Mouse (Mus musculus) intestine, embryonic 14.5 days (tissue): ENCODE measurements around the gene Arl10. TPM values are rescaled to one million over a fixed set of nuclear protein-coding genes. Genes with fewer than 3 reads are reported as not detected.
A peak's percentile ranks its signal among the peaks of the same experiment; 100 is the strongest.

Source experiments
- ATAC-seq: fragments of 200-750 bp; cut with Nextera tagmentation; replicated peaks from 2 replicates; pipeline ENCODE4 v1.8.0; 2017; ENCODE audit warnings: low read depth, moderate number of reproducible peaks, moderate TSS enrichment, moderate library complexity; ENCODE audit not compliant: low FRiP score, low TSS enrichment
- DNase-seq: peaks from one replicate; pipeline ENCODE4 v3.0.0-alpha.2; 2018; ENCODE audit warnings: low spot score
- H3K27ac ChIP-seq: fragments of 300-500 bp; sonication (generic); 2 replicates; pipeline ENCODE4 v1.5.1; 2014; ENCODE audit warnings: low read depth, mild to moderate bottlenecking, control low read depth
- H3K27me3 ChIP-seq: fragments of 300-500 bp; sonication (generic); replicated peaks from 2 replicates; pipeline ENCODE4 v1.6.1; 2014; ENCODE audit warnings: low read length, control low read depth; ENCODE audit not compliant: control insufficient read depth, insufficient read depth
- H3K36me3 ChIP-seq: fragments of 300-500 bp; sonication (generic); 2 replicates; pipeline ENCODE4 v1.6.1; 2014; ENCODE audit warnings: low read length, control low read depth; ENCODE audit not compliant: control insufficient read depth, insufficient read depth
- H3K4me1 ChIP-seq: fragments of 300-500 bp; sonication (generic); replicated peaks from 2 replicates; pipeline ENCODE4 v1.6.1; 2014; ENCODE audit warnings: low read length, control low read depth, mixed read lengths; ENCODE audit not compliant: control insufficient read depth, insufficient read depth
- H3K4me2 ChIP-seq: fragments of 300-500 bp; sonication (generic); 2 replicates; pipeline ENCODE4 v1.6.1; 2014; ENCODE audit warnings: low read length
- H3K4me3 ChIP-seq: fragments of 300-500 bp; sonication (generic); 2 replicates; pipeline ENCODE4 v1.5.1; 2014; ENCODE audit warnings: low read depth, low read length, control low read depth, mixed read lengths
- H3K9ac ChIP-seq: fragments of 300-500 bp; sonication (generic); 2 replicates; pipeline ENCODE4 v1.6.1; 2014; ENCODE audit warnings: mild to moderate bottlenecking, low read length
- H3K9me3 ChIP-seq: fragments of 300-500 bp; sonication (generic); 2 replicates; pipeline ENCODE4 v1.6.1; 2016; ENCODE audit warnings: low read length, control low read depth; ENCODE audit not compliant: control insufficient read depth
- WGBS: fragments of 180-500 bp; shearing (Covaris S2); extraction: QIAGEN DNeasy Blood & Tissue Kit; methylation state at CpG from one replicate; pipeline ENCODE4 v1.1.7; 2014; 5-methylcytosine and 5-hydroxymethylcytosine counted together
- polyA plus RNA-seq: library from polyadenylated mRNA; unstranded; fragments of >200 nt; fragmentation: Nextera tagmentation; extraction: Ambion mirVana; gene quantifications from 2 replicates; pipeline ENCODE4 v1.2.1, GENCODE M21; 2014

Arl10 gene
- polyA plus RNA-seq, 1 experiment from 2014 or later = 26.4 TPM

GRCm38 (mm10) chr13:54562562-54562961 is 12.3 kb upstream of the Arl10 start:
- WGBS = 88% methylated on average over 7 of the region's 7 CpGs
- ATAC-seq = no peak
- no peak for DNase-seq
- H3K9me3 ChIP-seq = no peaks in the 10 kb centered on the region
- peaks cover 8% of the 10 kb centered on the region for H3K4me1 ChIP-seq
- no peak overlapping the region for H3K9ac ChIP-seq
- H3K4me3 ChIP-seq = no peak overlapping the region
- no peak overlapping the region for H3K27ac ChIP-seq
- H3K4me2 ChIP-seq = no peak overlapping the region
- H3K27me3 ChIP-seq = no peaks in the 10 kb centered on the region
- H3K36me3 ChIP-seq = peaks cover 58% of the 10 kb centered on the region

- H3K4me3 ChIP-seq = peak overlapping the region; percentile 97
- DNase-seq (peak; percentile 61), ATAC-seq (peak; percentile 61)
- H3K27me3 ChIP-seq = no peaks in the 10 kb centered on the region
- H3K36me3 ChIP-seq = peaks cover 38% of the 10 kb centered on the region
- peak overlapping the region; percentile 97 for H3K9ac ChIP-seq
- H3K4me2 ChIP-seq = peak overlapping the region; percentile 90
- peak overlapping the region; percentile 43; the same call in 1 of the 2 replicates for H3K27ac ChIP-seq
- H3K9me3 ChIP-seq = no peaks in the 10 kb centered on the region
- peaks cover 8% of the 10 kb centered on the region for H3K4me1 ChIP-seq
- WGBS = 10% methylated on average over 45 of the region's 45 CpGs
Measured at GRCm38 (mm10) chr13:54564232-54565200, 10.3 kb upstream of the Arl10 start.

GRCm38 (mm10) chr13:54565201-54565581 is 9.6 kb upstream of the Arl10 start, which contains the start of gene 4833439L19Rik:
TSS of gene 4833439L19Rik (minus strand) at chr13:54565435.
- H3K4me3 ChIP-seq = peak within 1 kb of the TSS; percentile 97
- DNase-seq = peak; percentile 97
- H3K9me3 ChIP-seq = no peaks in the 10 kb centered on the region
- H3K4me1 ChIP-seq = peaks cover 8% of the 10 kb centered on the region
- WGBS = 0% methylated on average over 27 of the region's 27 CpGs
- H3K27me3 ChIP-seq = no peaks in the 10 kb centered on the region
- peak within 1 kb of the TSS; percentile 43; the same call in 1 of the 2 replicates for H3K27ac ChIP-seq
- ATAC-seq = peak; percentile 95
- peak within 1 kb of the TSS; percentile 97 for H3K9ac ChIP-seq
- H3K4me2 ChIP-seq = peak within 1 kb of the TSS; percentile 90
- peaks cover 32% of the 10 kb centered on the region for H3K36me3 ChIP-seq

- Histone ChIP-seq H3K27me3 (no peaks in the 10 kb centered on the region), H3K4me3 (peak overlapping the region; percentile 97), H3K9me3 (no peaks in the 10 kb centered on the region), H3K4me1 (peaks cover 8% of the 10 kb centered on the region), H3K36me3 (peaks cover 26% of the 10 kb centered on the region), H3K27ac (peak overlapping the region; percentile 36; the same call in 1 of the 2 replicates), H3K4me2 (peak overlapping the region; percentile 90), H3K9ac (no peak overlapping the region; the same call in 1 of the 2 replicates)
- WGBS = 53% methylated on average over 8 of the region's 8 CpGs
- ATAC-seq (peak; percentile 34; the same call in 1 of the 2 replicates), DNase-seq (peak; percentile 73)
Measured at GRCm38 (mm10) chr13:54565594-54566345, 9.0 kb upstream of the Arl10 start.

GRCm38 (mm10) chr13:54568380-54568779 is 6.4 kb upstream of the Arl10 start:
- Histone ChIP-seq H3K9me3 (no peaks in the 10 kb centered on the region), H3K4me3 (no peak overlapping the region), H3K27ac (no peak overlapping the region), H3K4me1 (peaks cover 8% of the 10 kb centered on the region), H3K36me3 (no peaks in the 10 kb centered on the region), H3K27me3 (no peaks in the 10 kb centered on the region), H3K9ac (no peak overlapping the region), H3K4me2 (no peak overlapping the region)
- ATAC-seq (no peak), DNase-seq (no peak)
- WGBS = 48% methylated on average over 5 of the region's 5 CpGs

GRCm38 (mm10) chr13:54569282-54569681 is 5.5 kb upstream of the Arl10 start:
- no peak overlapping the region for H3K4me2 ChIP-seq
- H3K9ac ChIP-seq = no peak overlapping the region
- ATAC-seq (no peak), DNase-seq (no peak)
- H3K27ac ChIP-seq = no peak overlapping the region
- H3K4me3 ChIP-seq = no peak overlapping the region
- 40% methylated on average over 1 of the region's 1 CpGs for WGBS
- H3K27me3 ChIP-seq = no peaks in the 10 kb centered on the region
- H3K4me1 ChIP-seq = peaks cover 3% of the 10 kb centered on the region
- H3K36me3 ChIP-seq = no peaks in the 10 kb centered on the region
- H3K9me3 ChIP-seq = no peaks in the 10 kb centered on the region

- Histone ChIP-seq H3K4me2 (no peak overlapping the region), H3K4me3 (no peak overlapping the region), H3K9ac (no peak overlapping the region), H3K36me3 (no peaks in the 10 kb centered on the region), H3K27me3 (no peaks in the 10 kb centered on the region), H3K27ac (no peak overlapping the region), H3K4me1 (peaks cover 1% of the 10 kb centered on the region), H3K9me3 (no peaks in the 10 kb centered on the region)
- DNase-seq (no peak), ATAC-seq (no peak)
- 74% methylated on average over 4 of the region's 4 CpGs for WGBS
Measured at GRCm38 (mm10) chr13:54570736-54571135, 4.1 kb upstream of the Arl10 start.

- H3K36me3 ChIP-seq = peaks cover 5% of the 10 kb centered on the region; the same call in 1 of the 2 replicates
- no peak for ATAC-seq
- H3K27ac ChIP-seq = no peak overlapping the region
- no peak overlapping the region for H3K4me2 ChIP-seq
- peaks cover 6% of the 10 kb centered on the region for H3K4me1 ChIP-seq
- H3K9me3 ChIP-seq = no peaks in the 10 kb centered on the region
- WGBS = 52% methylated on average over 2 of the region's 2 CpGs
- H3K4me3 ChIP-seq = no peak overlapping the region
- H3K27me3 ChIP-seq = no peaks in the 10 kb centered on the region
- no peak overlapping the region for H3K9ac ChIP-seq
- no peak for DNase-seq
Measured at GRCm38 (mm10) chr13:54571637-54572036, 3.2 kb upstream of the Arl10 start.
